Mouse (Mus musculus): ENCODE data around the gene Enho. TPM values are rescaled to one million over a fixed set of nuclear protein-coding genes. Genes with fewer than 3 reads are reported as not detected.
A peak's percentile ranks its signal among the peaks of the same experiment; 100 is the strongest.
"Not testable (repeated sequence)": the region's sequence is repeated elsewhere in the genome, so short reads cannot be mapped to it uniquely, and the experiment has no call there.

Enho gene
- 7.6 and 8.7 TPM in 2 replicates for polyA plus RNA-seq (2015; fragmentation: Nextera tagmentation; extraction: Ambion mirVana)

DNA sequence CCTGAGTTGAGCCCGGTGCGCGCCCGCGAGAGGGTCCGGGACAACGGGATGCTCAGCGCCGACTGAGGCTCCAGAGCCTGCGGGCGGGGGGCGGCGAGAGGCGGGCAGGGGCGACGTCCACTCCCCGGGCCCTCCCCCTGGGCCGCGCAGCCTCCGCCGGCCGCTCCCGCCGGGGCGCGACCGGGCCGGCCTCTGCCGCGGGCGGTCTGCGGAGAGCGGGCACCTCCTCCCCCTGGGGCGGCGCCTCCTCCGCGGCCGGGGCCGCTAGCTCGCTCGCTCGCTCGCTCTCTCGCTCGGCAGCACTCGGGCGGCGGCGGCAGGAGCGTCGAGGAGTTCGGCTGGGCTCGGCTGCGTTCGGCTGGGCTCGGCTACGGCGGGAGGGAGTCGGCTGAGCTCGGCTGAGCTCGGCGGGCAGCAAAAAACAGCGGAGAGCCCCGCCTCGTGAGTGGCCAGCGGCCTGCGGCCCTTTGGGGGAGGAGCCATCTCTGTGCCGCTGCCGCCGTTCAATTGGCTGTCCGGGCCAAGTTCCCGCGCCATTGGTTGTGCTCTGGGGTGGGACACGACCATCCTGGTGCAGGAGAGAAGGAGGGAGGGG lies at the start of gene Enho:
Gene Enho, minus strand, starts transcription at position 412 of the 595 bp plus-strand sequence.
- ATAC-seq, result peak; percentile 96
- peaks cover 15% of the 10 kb centered on the region for H3K4me1 ChIP-seq (ENCODE audit: control insufficient read depth, insufficient read depth, low read length)

GRCm38 (mm10) chr4:41688562-41688961 lies 48.4 kb upstream of the Enho start:
- not testable (repeated sequence) for H3K9me3 ChIP-seq (ENCODE audit: control insufficient read depth, low read length); H3K27ac ChIP-seq (ENCODE audit: low read length); H3K4me1 ChIP-seq (ENCODE audit: control insufficient read depth, insufficient read depth, low read length); H3K36me3 ChIP-seq (ENCODE audit: control insufficient read depth, insufficient read depth, low read length); H3K27me3 ChIP-seq (replicated peaks; ENCODE audit: control insufficient read depth, insufficient read depth, low read length); ATAC-seq; H3K9ac ChIP-seq (ENCODE audit: low read depth, low read length); H3K4me2 ChIP-seq (ENCODE audit: low read depth, low read length); H3K4me3 ChIP-seq (ENCODE audit: low read length)
- 66% methylated on average over 1 of the region's 1 CpGs for WGBS

More for the DNA sequence above, at the start of gene Enho:
- Histone ChIP-seq H3K36me3 (ENCODE audit: control insufficient read depth, insufficient read depth, low read length) (no peaks in the 10 kb centered on the region), H3K4me3 (ENCODE audit: low read length) (peak within 1 kb of the TSS; percentile 60), H3K27ac (ENCODE audit: low read length) (peak within 1 kb of the TSS; percentile 39; the same call in 1 of the 2 replicates), H3K9me3 (ENCODE audit: control insufficient read depth, low read length) (no peaks in the 10 kb centered on the region), H3K9ac (ENCODE audit: low read depth, low read length) (peak within 1 kb of the TSS; percentile 74), H3K4me2 (ENCODE audit: low read depth, low read length) (peak within 1 kb of the TSS; percentile 95), H3K27me3 (replicated peaks; ENCODE audit: control insufficient read depth, insufficient read depth, low read length) (no peaks in the 10 kb centered on the region)
- 0% methylated on average over 70 of the region's 74 CpGs for WGBS

DNA sequence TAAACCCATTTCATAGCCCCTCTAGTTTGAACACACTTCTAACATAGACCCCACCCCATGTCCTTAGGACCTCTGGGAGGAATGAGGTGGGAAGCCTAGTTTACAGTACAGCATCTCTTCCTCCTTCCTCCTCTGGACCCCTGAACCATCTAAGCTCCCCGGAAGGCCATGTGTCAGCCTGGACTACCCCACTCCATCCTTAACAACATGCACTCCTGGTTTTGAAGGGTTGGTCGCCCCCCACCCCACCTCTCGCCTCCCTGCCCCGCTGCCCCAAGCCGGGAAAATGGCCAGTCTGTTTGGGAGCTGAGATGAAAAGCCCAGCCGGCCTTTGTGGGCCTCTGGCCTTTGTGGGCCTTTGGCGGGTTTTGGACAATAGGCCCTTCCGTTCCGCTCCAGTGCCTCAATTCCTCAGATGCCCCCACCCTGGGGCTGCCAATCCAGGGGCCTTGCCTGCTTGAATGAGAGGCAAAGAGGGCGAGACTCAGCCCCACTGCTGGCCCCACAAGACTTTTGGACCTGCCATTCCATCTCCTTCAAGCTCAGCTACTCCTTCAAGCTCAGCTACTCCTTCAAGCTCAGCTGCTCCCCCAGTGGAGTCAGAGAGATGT lies 45.9 kb upstream of the Enho start:
- not testable (repeated sequence) for H3K27ac ChIP-seq (ENCODE audit: low read length); H3K27me3 ChIP-seq (replicated peaks; ENCODE audit: control insufficient read depth, insufficient read depth, low read length); H3K4me2 ChIP-seq (ENCODE audit: low read depth, low read length); H3K9me3 ChIP-seq (ENCODE audit: control insufficient read depth, low read length); ATAC-seq; H3K4me1 ChIP-seq (ENCODE audit: control insufficient read depth, insufficient read depth, low read length); H3K36me3 ChIP-seq (ENCODE audit: control insufficient read depth, insufficient read depth, low read length); H3K4me3 ChIP-seq (ENCODE audit: low read length); H3K9ac ChIP-seq (ENCODE audit: low read depth, low read length)
- 63% methylated on average over 9 of the region's 10 CpGs for WGBS

DNA sequence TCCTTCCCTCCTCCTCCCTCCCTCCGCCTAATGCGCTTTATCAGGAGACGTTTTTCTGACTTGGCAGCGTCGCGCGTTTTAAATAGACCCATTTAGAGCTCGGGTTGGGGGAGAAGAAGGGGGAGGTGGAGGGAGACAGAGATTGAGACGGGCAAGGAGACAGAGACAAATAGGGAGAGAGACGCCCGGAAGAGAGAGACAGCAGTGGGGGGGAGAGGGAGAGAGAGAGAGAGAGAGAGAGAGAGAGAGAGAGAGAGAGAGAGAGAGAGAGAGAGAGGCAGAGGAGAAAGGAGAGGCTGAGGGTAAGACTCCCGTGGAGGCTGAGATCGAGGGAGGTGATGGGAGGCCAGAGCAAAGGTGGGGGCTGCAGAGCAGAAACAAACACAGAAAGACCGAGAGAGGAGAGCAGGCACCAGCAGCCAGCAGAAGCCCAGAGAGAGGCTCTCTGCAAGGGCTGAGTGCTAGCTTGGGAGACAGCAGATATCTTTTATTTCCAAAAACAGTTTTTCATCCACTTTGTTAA lies 44.9 kb upstream of the Enho start:
- not testable (repeated sequence) for H3K27ac ChIP-seq (ENCODE audit: low read length); H3K9ac ChIP-seq (ENCODE audit: low read depth, low read length); H3K4me2 ChIP-seq (ENCODE audit: low read depth, low read length); H3K4me3 ChIP-seq (ENCODE audit: low read length); H3K9me3 ChIP-seq (ENCODE audit: control insufficient read depth, low read length); ATAC-seq; H3K27me3 ChIP-seq (replicated peaks; ENCODE audit: control insufficient read depth, insufficient read depth, low read length); H3K36me3 ChIP-seq (ENCODE audit: control insufficient read depth, insufficient read depth, low read length)
- peaks cover 15% of the 10 kb centered on the region for H3K4me1 ChIP-seq (ENCODE audit: control insufficient read depth, insufficient read depth, low read length)
- 2% methylated on average over 14 of the region's 14 CpGs for WGBS

GRCm38 (mm10) chr4:41684131-41684930 lies 44.2 kb upstream of the Enho start:
- H3K4me3 ChIP-seq (ENCODE audit: low read length); H3K36me3 ChIP-seq (ENCODE audit: control insufficient read depth, insufficient read depth, low read length); H3K4me2 ChIP-seq (ENCODE audit: low read depth, low read length); H3K9ac ChIP-seq (ENCODE audit: low read depth, low read length); H3K9me3 ChIP-seq (ENCODE audit: control insufficient read depth, low read length); H3K27me3 ChIP-seq (replicated peaks; ENCODE audit: control insufficient read depth, insufficient read depth, low read length); ATAC-seq; H3K27ac ChIP-seq (ENCODE audit: low read length): not testable (repeated sequence)
- WGBS, result 7% methylated on average over 22 of the region's 27 CpGs
- peaks cover 22% of the 10 kb centered on the region for H3K4me1 ChIP-seq (ENCODE audit: control insufficient read depth, insufficient read depth, low read length)

DNA sequence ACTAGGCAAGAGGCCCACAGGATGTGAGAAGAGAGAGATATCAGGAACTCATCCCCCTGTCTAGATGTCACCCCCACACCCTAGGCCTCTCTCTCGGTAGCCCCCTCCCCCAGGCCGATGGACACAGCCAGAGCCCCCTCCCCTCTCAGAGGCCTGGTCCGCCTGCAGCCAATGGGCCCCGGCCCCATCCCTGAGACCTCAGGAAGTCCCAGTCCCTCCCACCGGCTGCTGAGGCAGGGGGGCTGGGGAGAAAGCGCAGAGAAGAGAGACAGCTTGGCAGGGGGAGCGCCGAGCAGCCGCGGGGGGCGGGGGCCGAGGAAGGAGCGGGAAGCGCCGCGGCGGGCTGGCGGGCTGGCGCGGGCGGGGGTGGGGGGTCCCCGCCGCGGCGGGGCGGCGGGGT lies 43.2 kb upstream of the Enho start:
- H3K36me3 ChIP-seq (ENCODE audit: control insufficient read depth, insufficient read depth, low read length); H3K4me2 ChIP-seq (ENCODE audit: low read depth, low read length); H3K9me3 ChIP-seq (ENCODE audit: control insufficient read depth, low read length); H3K27ac ChIP-seq (ENCODE audit: low read length); H3K9ac ChIP-seq (ENCODE audit: low read depth, low read length); H3K27me3 ChIP-seq (replicated peaks; ENCODE audit: control insufficient read depth, insufficient read depth, low read length): not testable (repeated sequence)
- 7% methylated on average over 5 of the region's 27 CpGs for WGBS
- ATAC-seq, result peak; percentile 58
- H3K4me3 ChIP-seq (ENCODE audit: low read length), result 0 out of 2 replicates have a peak overlapping the region, but pooled peaks have one; percentile 16
- H3K4me1 ChIP-seq (ENCODE audit: control insufficient read depth, insufficient read depth, low read length), result peaks cover 29% of the 10 kb centered on the region

- Histone ChIP-seq H3K4me1 (ENCODE audit: control insufficient read depth, insufficient read depth, low read length) (peaks cover 29% of the 10 kb centered on the region), H3K36me3 (ENCODE audit: control insufficient read depth, insufficient read depth, low read length) (no peaks in the 10 kb centered on the region), H3K9me3 (ENCODE audit: control insufficient read depth, low read length) (no peaks in the 10 kb centered on the region), H3K27ac (ENCODE audit: low read length) (peak overlapping the region; percentile 30), H3K4me2 (ENCODE audit: low read depth, low read length) (no peak overlapping the region), H3K27me3 (replicated peaks; ENCODE audit: control insufficient read depth, insufficient read depth, low read length) (peaks cover 9% of the 10 kb centered on the region; the same call in 1 of the 2 replicates), H3K4me3 (ENCODE audit: low read length) (no peak overlapping the region), H3K9ac (ENCODE audit: low read depth, low read length) (no peak overlapping the region)
- no peak for ATAC-seq
- 23% methylated on average over 6 of the region's 6 CpGs for WGBS
Observed at GRCm38 (mm10) chr4:41682789-41683188, 42.7 kb upstream of the Enho start.

GRCm38 (mm10) chr4:41681947-41682346 lies 41.8 kb upstream of the Enho start:
- Histone ChIP-seq H3K4me1 (ENCODE audit: control insufficient read depth, insufficient read depth, low read length) (peaks cover 34% of the 10 kb centered on the region), H3K27ac (ENCODE audit: low read length) (no peak overlapping the region), H3K4me2 (ENCODE audit: low read depth, low read length) (no peak overlapping the region), H3K9ac (ENCODE audit: low read depth, low read length) (no peak overlapping the region), H3K4me3 (ENCODE audit: low read length) (no peak overlapping the region), H3K9me3 (ENCODE audit: control insufficient read depth, low read length) (no peaks in the 10 kb centered on the region), H3K36me3 (ENCODE audit: control insufficient read depth, insufficient read depth, low read length) (no peaks in the 10 kb centered on the region), H3K27me3 (replicated peaks; ENCODE audit: control insufficient read depth, insufficient read depth, low read length) (peaks cover 9% of the 10 kb centered on the region; the same call in 1 of the 2 replicates)
- ATAC-seq, result no peak
- WGBS, result 67% methylated on average over 10 of the region's 10 CpGs

DNA sequence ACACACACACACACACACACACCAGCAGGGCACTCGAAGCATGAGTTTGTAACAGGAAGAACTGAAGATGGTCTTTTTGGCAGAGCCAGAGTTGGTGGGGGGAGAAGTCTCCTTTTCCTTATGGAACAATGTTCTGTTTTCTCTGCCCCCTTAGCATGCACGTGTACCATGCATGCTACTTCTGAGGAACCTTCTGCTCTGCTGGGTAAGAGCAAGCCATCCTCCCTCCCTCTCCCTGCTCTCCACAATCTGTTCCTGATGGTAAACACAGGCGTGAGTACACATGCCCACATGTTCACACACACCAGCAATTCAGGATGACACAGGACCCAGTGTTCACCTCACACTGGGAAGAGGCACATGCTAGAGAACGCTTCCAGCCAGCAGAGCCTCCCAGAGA lies 41.1 kb upstream of the Enho start:
- Histone ChIP-seq H3K36me3 (ENCODE audit: control insufficient read depth, insufficient read depth, low read length) (no peaks in the 10 kb centered on the region), H3K27ac (ENCODE audit: low read length) (no peak overlapping the region), H3K9ac (ENCODE audit: low read depth, low read length) (no peak overlapping the region), H3K4me3 (ENCODE audit: low read length) (no peak overlapping the region), H3K4me2 (ENCODE audit: low read depth, low read length) (no peak overlapping the region), H3K4me1 (ENCODE audit: control insufficient read depth, insufficient read depth, low read length) (peaks cover 37% of the 10 kb centered on the region), H3K27me3 (replicated peaks; ENCODE audit: control insufficient read depth, insufficient read depth, low read length) (peaks cover 9% of the 10 kb centered on the region; the same call in 1 of the 2 replicates), H3K9me3 (ENCODE audit: control insufficient read depth, low read length) (no peaks in the 10 kb centered on the region)
- WGBS, result 43% methylated on average over 4 of the region's 4 CpGs
- no peak for ATAC-seq
